Mouse (Mus musculus) embryonic facial prominence, embryonic 10.5 days (tissue): ENCODE measurements around the gene Blcap. TPM values are rescaled to one million over a fixed set of nuclear protein-coding genes. Genes with fewer than 3 reads are reported as not detected.

Source experiments
- DNase-seq: peaks from one replicate; pipeline ENCODE4 v3.0.0-alpha.2; 2017; ENCODE audit warnings: low spot score
- H3K27ac ChIP-seq: fragments of 300-500 bp; sonication (generic); replicated peaks from 2 replicates; pipeline ENCODE4 v1.5.1; 2016; ENCODE audit warnings: mild to moderate bottlenecking
- H3K27me3 ChIP-seq: fragments of 300-500 bp; sonication (generic); replicated peaks from 2 replicates; pipeline ENCODE4 v1.6.1; 2016; ENCODE audit warnings: low read depth, mild to moderate bottlenecking; ENCODE audit not compliant: poor library complexity, severe bottlenecking
- H3K36me3 ChIP-seq: fragments of 300-500 bp; sonication (generic); replicated peaks from 2 replicates; pipeline ENCODE4 v1.6.1; 2016; ENCODE audit warnings: mild to moderate bottlenecking, moderate library complexity
- H3K4me1 ChIP-seq: fragments of 300-500 bp; sonication (generic); 2 replicates; pipeline ENCODE4 v1.6.1; 2016
- H3K4me3 ChIP-seq: fragments of 300-500 bp; sonication (generic); 2 replicates; pipeline ENCODE4 v1.5.1; 2016; ENCODE audit warnings: mild to moderate bottlenecking, moderate library complexity
- H3K9me3 ChIP-seq: fragments of 300-500 bp; sonication (generic); 2 replicates; pipeline ENCODE4 v1.6.1; 2016; ENCODE audit warnings: mild to moderate bottlenecking
- WGBS: fragments of 180-500 bp; shearing (Covaris S2); methylation state at CpG from one replicate; pipeline ENCODE4 v1.1.7; 2016; 5-methylcytosine and 5-hydroxymethylcytosine counted together
- polyA plus RNA-seq: library from polyadenylated mRNA; unstranded; fragments of >200 nt; fragmentation: Nextera tagmentation; extraction: Ambion mirVana; gene quantifications from 2 replicates; pipeline ENCODE4 v1.2.1, GENCODE M21; 2016

The Blcap gene
- polyA plus RNA-seq, 1 experiment from 2014 or later = 82.1 TPM

GRCm38 (mm10) chr2:157534163-157534562 is 36.9 kb downstream of the Blcap start:
- no peak for DNase-seq
- H3K36me3 ChIP-seq = peaks cover 4% of the 10 kb centered on the region; the same call in 1 of the 2 replicates
- WGBS = 69% methylated on average over 4 of the region's 4 CpGs
- peaks cover 93% of the 10 kb centered on the region for H3K4me1 ChIP-seq
- no peak overlapping the region for H3K4me3 ChIP-seq
- no peaks in the 10 kb centered on the region for H3K9me3 ChIP-seq
- peaks cover 12% of the 10 kb centered on the region for H3K27me3 ChIP-seq
- H3K27ac ChIP-seq = peak overlapping the region; percentile 86

- Histone ChIP-seq H3K4me1 (peaks cover 71% of the 10 kb centered on the region), H3K36me3 (no peaks in the 10 kb centered on the region), H3K4me3 (no peak overlapping the region), H3K9me3 (no peaks in the 10 kb centered on the region), H3K27me3 (no peaks in the 10 kb centered on the region; the same call in 1 of the 2 replicates), H3K27ac (peak overlapping the region; percentile 78)
- peak; percentile 70 for DNase-seq
- 44% methylated on average over 8 of the region's 8 CpGs for WGBS
These were observed 39.2 kb downstream of the Blcap start for GRCm38 (mm10) chr2:157531681-157532426.

GRCm38 (mm10) chr2:157530056-157530955 is 40.8 kb downstream of the Blcap start:
- no peaks in the 10 kb centered on the region for H3K9me3 ChIP-seq
- peaks cover 69% of the 10 kb centered on the region for H3K4me1 ChIP-seq
- 75% methylated on average over 13 of the region's 13 CpGs for WGBS
- DNase-seq = no peak
- H3K27me3 ChIP-seq = no peaks in the 10 kb centered on the region; the same call in 1 of the 2 replicates
- no peak overlapping the region for H3K4me3 ChIP-seq
- peak overlapping the region; percentile 78 for H3K27ac ChIP-seq
- no peaks in the 10 kb centered on the region for H3K36me3 ChIP-seq

GRCm38 (mm10) chr2:157522556-157522955 is 48.5 kb downstream of the Blcap start:
- no peaks in the 10 kb centered on the region for H3K36me3 ChIP-seq
- peaks cover 55% of the 10 kb centered on the region for H3K4me1 ChIP-seq
- no peak for DNase-seq
- no peaks in the 10 kb centered on the region for H3K9me3 ChIP-seq
- 71% methylated on average over 3 of the region's 3 CpGs for WGBS
- no peak overlapping the region for H3K4me3 ChIP-seq
- no peak overlapping the region for H3K27ac ChIP-seq
- H3K27me3 ChIP-seq = no peaks in the 10 kb centered on the region

GRCm38 (mm10) chr2:157520496-157520895 is 50.6 kb downstream of the Blcap start:
- Histone ChIP-seq H3K27ac (0 out of 2 replicates have a peak overlapping the region, but pooled peaks have one; percentile 1), H3K4me3 (no peak overlapping the region), H3K4me1 (peaks cover 49% of the 10 kb centered on the region), H3K27me3 (no peaks in the 10 kb centered on the region), H3K9me3 (no peaks in the 10 kb centered on the region), H3K36me3 (no peaks in the 10 kb centered on the region)
- 44% methylated on average over 5 of the region's 5 CpGs for WGBS
- no peak for DNase-seq

GRCm38 (mm10) chr2:157519452-157519851 is 51.6 kb downstream of the Blcap start:
- WGBS = 42% methylated on average over 6 of the region's 6 CpGs
- no peak for DNase-seq
- H3K4me3 ChIP-seq = no peak overlapping the region
- no peaks in the 10 kb centered on the region for H3K27me3 ChIP-seq
- peaks cover 56% of the 10 kb centered on the region for H3K4me1 ChIP-seq
- peak overlapping the region; percentile 73 for H3K27ac ChIP-seq
- H3K36me3 ChIP-seq = no peaks in the 10 kb centered on the region
- H3K9me3 ChIP-seq = no peaks in the 10 kb centered on the region

- H3K4me3 ChIP-seq = no peak overlapping the region
- 58% methylated on average over 7 of the region's 7 CpGs for WGBS
- peak overlapping the region; percentile 73 for H3K27ac ChIP-seq
- H3K9me3 ChIP-seq = no peaks in the 10 kb centered on the region
- H3K27me3 ChIP-seq = no peaks in the 10 kb centered on the region
- DNase-seq = no peak
- no peaks in the 10 kb centered on the region for H3K36me3 ChIP-seq
- H3K4me1 ChIP-seq = peaks cover 63% of the 10 kb centered on the region
These were observed 52.6 kb downstream of the Blcap start for GRCm38 (mm10) chr2:157518451-157518850.

- no peak for DNase-seq
- H3K4me1 ChIP-seq = peaks cover 69% of the 10 kb centered on the region
- H3K9me3 ChIP-seq = no peaks in the 10 kb centered on the region
- 53% methylated on average over 6 of the region's 6 CpGs for WGBS
- no peaks in the 10 kb centered on the region for H3K27me3 ChIP-seq
- H3K27ac ChIP-seq = peak overlapping the region; percentile 73
- no peak overlapping the region for H3K4me3 ChIP-seq
- H3K36me3 ChIP-seq = no peaks in the 10 kb centered on the region
These were observed 53.5 kb downstream of the Blcap start for GRCm38 (mm10) chr2:157517526-157517925.

GRCm38 (mm10) chr2:157514353-157514752 is 56.7 kb downstream of the Blcap start:
- peak overlapping the region; percentile 89 for H3K27ac ChIP-seq
- WGBS = 1% methylated on average over 4 of the region's 4 CpGs
- peak overlapping the region; percentile 29; the same call in 1 of the 2 replicates for H3K4me3 ChIP-seq
- peaks cover 83% of the 10 kb centered on the region for H3K4me1 ChIP-seq
- H3K9me3 ChIP-seq = no peaks in the 10 kb centered on the region
- no peaks in the 10 kb centered on the region for H3K36me3 ChIP-seq
- DNase-seq = peak; percentile 68
- peaks cover under 1% of the 10 kb centered on the region; the same call in 1 of the 2 replicates for H3K27me3 ChIP-seq

- Histone ChIP-seq H3K9me3 (no peaks in the 10 kb centered on the region), H3K27ac (peak overlapping the region; percentile 89), H3K4me1 (peaks cover 83% of the 10 kb centered on the region), H3K4me3 (peak overlapping the region; percentile 29; the same call in 1 of the 2 replicates), H3K36me3 (no peaks in the 10 kb centered on the region), H3K27me3 (peaks cover 6% of the 10 kb centered on the region; the same call in 1 of the 2 replicates)
- WGBS = 9% methylated on average over 9 of the region's 9 CpGs
- DNase-seq = peak; percentile 80
These were observed 57.3 kb downstream of the Blcap start for GRCm38 (mm10) chr2:157513737-157514208.

- H3K36me3 ChIP-seq = no peaks in the 10 kb centered on the region
- DNase-seq = no peak
- no peaks in the 10 kb centered on the region for H3K9me3 ChIP-seq
- peaks cover 83% of the 10 kb centered on the region for H3K4me1 ChIP-seq
- peak overlapping the region; percentile 89 for H3K27ac ChIP-seq
- WGBS = 91% methylated on average over 9 of the region's 9 CpGs
- H3K27me3 ChIP-seq = peaks cover 15% of the 10 kb centered on the region
- no peak overlapping the region for H3K4me3 ChIP-seq
These were observed 58.2 kb downstream of the Blcap start for GRCm38 (mm10) chr2:157512859-157513258.

- Histone ChIP-seq H3K27ac (peak overlapping the region; percentile 69), H3K9me3 (no peaks in the 10 kb centered on the region), H3K4me1 (peaks cover 96% of the 10 kb centered on the region), H3K27me3 (peaks cover 28% of the 10 kb centered on the region), H3K36me3 (no peaks in the 10 kb centered on the region), H3K4me3 (no peak overlapping the region)
- DNase-seq = no peak
- WGBS = 78% methylated on average over 4 of the region's 4 CpGs
These were observed 61.0 kb downstream of the Blcap start for GRCm38 (mm10) chr2:157510031-157510430.
